Mouse (Mus musculus): ENCODE measurements around the gene Dip2b. TPM values are rescaled to one million over a fixed set of nuclear protein-coding genes. Genes with fewer than 3 reads are reported as not detected.
A peak's percentile ranks its signal among the peaks of the same experiment; 100 is the strongest.

The Dip2b gene
- polyA plus RNA-seq, 1 experiment: 9.3 TPM

DNA sequence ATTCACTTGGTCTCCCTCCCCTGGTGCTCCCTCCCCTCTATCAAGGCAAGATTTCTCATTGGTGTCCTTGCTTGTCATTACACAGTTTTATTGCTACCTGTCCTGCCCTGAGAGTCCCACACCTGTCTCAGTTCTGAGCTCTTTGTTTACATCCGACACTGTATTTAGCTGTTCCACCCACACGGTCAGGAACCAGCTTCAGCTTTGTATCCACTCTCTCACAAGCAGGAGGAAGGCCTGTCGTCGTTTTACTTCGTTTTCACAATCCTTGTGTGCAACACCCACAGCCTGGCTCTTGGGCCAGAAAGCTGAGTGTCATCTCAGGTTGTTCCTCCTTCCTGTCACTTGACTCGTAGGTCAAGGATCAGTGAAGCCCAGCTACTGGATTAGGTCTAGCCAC, 45.4 kb downstream of the Dip2b start:
- no peak for DNase-seq (ENCODE audit: low read depth)

DNA sequence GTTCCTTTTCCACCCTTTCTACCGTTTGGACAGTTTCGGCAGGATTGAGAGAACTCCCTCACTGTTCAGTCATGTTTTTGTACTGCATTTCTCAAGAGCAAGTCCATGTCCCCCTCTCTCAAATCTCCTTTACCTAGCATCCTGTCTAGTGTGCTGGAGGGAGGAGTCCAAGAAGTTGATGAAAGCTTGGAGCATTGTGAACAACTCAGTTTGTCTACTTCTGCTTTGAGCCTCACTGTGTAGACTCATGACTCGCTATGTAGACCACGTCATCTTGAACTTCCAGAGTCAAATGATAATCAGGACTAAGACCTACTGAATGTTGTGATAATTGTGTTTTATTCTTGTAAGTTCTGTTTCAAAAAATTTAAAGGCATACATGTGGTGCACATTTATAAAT, 46.4 kb downstream of the Dip2b start:
- DNase-seq (ENCODE audit: low read depth): no peak

GRCm38 (mm10) chr15:100088021-100088420, 49.6 kb downstream of the Dip2b start:
- DNase-seq (ENCODE audit: low read depth): no peak

DNA sequence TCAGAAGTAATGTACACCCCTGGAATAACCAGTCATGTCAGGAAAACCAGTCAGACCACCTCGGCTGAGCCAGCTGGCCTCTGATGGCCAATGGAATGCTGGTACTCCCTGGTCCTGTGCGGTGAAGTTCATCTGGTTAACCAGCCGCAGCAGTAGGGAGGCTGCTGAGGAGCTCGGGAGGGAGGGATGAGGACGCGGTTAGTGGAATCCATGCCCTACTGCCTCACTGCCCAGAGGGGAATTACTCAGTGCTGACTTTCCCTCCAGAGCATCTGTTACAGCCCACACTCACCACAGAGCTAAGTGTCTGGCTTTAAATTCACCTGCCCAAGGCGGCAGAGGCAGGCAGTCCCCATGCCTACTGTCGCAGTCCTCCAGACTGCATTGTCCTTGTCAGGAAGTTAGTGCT, 51.2 kb downstream of the Dip2b start:
- peak; percentile 95 for DNase-seq (ENCODE audit: low read depth)

DNA sequence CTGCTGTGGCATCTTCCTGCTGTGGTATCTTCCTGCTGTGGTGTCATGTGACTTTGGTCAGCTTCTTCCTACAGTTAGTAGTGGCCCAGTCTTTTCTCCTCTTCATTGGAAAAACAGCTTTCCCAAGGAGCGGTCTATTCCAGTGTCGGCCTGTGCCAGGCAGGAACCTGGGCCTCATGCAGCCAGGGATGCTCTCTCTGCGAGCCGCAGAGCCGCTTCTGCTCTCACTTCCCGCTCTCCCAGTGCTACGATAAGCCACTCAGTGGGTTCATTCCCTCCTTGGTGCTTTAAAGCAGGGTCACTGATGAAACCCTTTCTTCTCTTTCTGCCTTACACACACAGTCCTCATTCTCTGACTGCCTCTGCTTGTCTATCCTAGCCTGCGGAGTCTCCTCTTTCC, 53.4 kb downstream of the Dip2b start:
- no peak for DNase-seq (ENCODE audit: low read depth)

DNA sequence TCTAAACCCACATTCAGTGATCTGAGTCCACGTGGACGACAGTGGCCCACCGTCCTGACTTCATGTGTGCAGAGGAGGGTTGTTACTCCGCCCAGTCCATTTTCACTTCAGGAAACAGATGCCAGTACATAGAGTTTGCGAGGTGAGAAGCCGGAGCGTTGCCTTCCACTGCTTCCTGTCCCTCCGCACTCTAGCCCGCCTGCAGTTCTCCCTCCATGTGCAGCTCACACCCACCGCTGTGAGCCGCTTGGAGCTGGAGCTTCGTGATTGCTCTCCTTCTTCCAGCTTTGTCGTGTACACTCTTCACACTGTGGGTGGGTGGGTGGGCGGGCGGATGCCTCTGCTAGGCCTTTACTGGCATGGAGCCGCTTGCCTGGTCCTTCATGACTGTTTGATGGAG, 53.8 kb downstream of the Dip2b start:
- DNase-seq (ENCODE audit: low read depth): no peak

DNA sequence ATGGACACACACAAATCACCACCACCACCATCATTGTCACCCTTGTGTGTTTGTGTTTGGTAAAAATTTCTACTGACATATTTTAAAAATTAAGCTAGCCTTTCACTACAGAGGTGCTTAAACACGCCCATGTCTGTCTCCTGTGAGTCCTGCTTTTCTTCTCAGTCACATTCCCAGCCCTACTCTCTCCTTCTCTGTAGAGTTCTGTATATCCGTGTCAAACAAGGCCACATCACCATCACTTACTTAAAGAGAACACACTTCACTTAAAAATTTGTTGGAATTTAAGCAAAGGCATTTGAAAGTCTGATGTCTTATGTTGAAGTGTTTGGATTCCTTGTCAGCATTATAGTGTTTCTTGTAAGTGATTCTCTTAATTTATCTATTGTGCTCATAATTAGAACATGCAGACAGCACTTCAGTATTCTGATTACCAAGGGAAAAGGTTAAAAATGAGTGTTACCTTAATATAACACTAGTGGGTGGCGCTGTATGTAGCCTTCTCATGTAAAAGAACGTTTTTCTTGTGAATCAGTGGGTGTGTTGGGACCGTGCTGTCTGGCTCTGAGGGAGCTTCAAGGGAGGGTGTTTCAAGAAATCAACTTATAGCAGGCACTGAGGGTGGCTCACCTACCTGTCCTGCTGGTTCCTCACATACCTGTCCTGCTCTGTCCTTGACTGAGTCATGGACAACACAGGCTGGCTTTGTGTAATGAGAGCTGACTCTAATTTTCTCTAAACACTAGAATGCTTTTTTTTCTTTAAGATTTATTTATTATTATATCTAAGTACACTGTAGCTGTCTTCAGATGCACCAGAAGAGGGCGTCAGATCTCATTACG, 58.3 kb downstream of the Dip2b start:
- no peak for DNase-seq (ENCODE audit: low read depth)

GRCm38 (mm10) chr15:100100336-100100735, 61.9 kb downstream of the Dip2b start:
- DNase-seq (ENCODE audit: low read depth): no peak

- DNase-seq (ENCODE audit: low read depth): no peak
Measured at GRCm38 (mm10) chr15:100101206-100101605, 62.7 kb downstream of the Dip2b start.

GRCm38 (mm10) chr15:100104126-100104525, 65.7 kb downstream of the Dip2b start:
- no peak for DNase-seq (ENCODE audit: low read depth)

DNA sequence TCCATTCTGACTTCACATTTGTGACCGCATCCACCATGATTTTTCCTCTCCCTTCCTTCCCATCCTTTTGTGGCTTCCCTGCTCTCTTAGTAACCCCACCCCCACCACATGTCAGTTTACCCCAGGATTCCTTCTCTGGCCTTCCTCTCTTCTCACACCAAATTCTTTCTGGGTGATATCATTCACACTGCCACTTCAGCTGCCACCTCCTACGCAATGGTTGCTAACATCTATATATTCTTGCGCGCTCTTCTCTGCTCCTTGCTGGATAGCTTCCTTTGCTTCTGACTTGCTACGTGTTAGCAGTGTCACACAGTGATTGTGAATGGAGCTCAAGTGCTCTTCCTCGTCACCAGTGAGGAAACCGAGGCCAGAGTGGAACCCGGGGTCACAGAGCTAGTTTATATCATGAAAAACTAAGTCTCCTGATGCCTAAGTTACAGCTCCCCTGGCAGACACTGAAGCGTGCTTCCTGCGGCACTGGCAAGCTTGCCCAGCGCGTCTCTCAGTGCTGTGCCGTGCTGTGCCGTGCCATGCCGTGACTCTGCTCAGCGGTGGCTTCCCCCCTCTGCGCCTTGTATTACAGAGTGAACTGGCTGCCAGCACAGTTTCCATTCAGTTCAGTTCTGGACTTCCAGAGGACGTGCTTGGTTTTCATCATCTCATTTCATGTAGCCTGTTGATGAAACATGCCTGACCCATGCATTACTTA, 69.8 kb downstream of the Dip2b start:
- DNase-seq (ENCODE audit: low read depth): no peak

DNA sequence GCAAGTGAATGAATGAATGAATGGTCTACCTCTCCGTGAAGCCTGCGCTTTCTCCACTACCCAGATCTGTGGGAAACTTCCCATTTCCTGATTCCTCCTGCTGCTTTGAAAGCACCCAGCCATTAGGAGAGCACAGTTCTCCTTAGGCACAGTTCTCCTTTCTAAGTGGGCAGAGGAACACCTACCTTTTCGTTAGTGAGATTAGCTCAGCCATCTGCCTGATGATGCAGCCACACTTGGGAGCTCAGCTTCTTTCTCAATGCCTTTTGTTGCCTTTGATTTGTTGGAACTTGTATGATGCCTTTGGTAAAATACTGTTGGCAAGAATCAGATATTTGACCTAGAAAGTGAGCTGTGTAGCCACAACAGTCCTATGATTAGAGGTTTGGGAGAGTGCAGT, 71.5 kb downstream of the Dip2b start:
- DNase-seq (ENCODE audit: low read depth): peak; percentile 93

DNA sequence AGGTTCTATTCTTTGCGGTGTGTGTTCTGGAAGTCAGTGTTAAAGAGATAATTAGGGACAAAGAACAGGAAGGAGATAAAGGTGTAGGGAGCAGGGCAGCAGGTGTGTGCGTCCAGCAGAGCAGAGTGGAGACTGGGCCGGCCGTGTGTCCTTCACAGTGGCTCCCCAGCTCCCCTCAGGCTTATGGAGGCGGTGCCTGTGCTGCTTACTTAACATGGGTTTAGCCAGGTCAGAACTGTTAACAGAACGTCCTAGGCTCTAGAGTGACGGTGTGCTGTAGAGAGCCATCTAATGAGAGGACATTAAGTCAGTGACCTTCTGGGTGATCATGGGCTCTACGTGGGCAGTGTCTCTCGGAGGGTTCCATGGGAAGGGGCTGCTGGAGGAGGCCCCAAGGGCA, 73.4 kb downstream of the Dip2b start:
- no peak for DNase-seq (ENCODE audit: low read depth)

- no peak for DNase-seq (ENCODE audit: low read depth)
Measured at GRCm38 (mm10) chr15:100112309-100112966, 74.0 kb downstream of the Dip2b start.

GRCm38 (mm10) chr15:100113343-100114275, 75.1 kb downstream of the Dip2b start:
- no peak for DNase-seq (ENCODE audit: low read depth)

DNA sequence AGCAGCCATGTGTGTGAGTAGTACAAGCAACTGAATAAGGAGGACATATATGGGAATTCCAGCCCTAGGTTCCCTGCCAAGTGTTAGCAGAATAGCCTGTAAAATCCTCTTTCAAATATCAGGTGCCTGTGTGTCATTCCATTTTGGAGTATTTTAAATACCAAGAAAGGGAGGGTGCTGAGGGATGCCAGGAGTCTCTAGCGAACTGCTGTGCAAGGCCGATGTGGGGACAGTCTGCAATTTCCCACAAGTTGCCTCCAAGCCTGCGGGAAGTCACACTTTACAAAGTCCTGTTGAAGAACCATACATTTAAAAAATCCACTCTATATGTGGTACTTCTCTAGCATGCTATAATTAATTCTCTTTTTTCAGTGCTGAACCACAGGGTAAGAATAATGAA, 77.0 kb downstream of the Dip2b start:
- DNase-seq (ENCODE audit: low read depth): no peak

GRCm38 (mm10) chr15:100116325-100116724, 77.9 kb downstream of the Dip2b start:
- DNase-seq (ENCODE audit: low read depth): no peak

DNA sequence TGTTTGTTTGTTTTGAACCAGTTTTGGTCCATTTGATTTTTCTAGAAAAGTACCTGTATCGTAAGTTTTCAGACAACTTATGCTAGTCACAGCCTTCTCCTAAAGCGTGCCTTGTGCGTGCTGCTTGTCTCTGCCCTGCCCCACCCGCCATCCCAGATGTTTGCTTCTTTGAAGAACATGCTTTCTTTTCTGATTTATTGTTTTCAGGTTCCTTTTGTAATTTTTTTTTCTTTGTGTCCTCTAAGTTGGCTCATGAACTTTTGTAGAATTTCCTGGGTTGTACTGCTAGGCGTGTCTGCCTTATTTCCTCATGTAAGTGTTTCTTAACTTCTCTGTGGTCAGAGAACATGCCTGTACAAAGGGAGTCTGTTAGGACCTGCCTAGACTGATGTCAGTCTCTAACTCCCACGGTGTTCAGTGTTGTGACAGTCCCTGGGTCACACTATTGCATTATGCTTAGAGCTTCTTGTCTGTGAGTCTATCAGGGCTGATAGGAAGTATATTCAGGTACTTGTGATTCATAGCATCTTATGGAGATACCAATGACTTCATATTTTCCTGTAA, 80.8 kb downstream of the Dip2b start:
- DNase-seq (ENCODE audit: low read depth): peak; percentile 99

- no peak for DNase-seq (ENCODE audit: low read depth)
Measured at GRCm38 (mm10) chr15:100121437-100121836, 83.0 kb downstream of the Dip2b start.

- no peak for DNase-seq (ENCODE audit: low read depth)
Measured at GRCm38 (mm10) chr15:100123867-100124266, 85.4 kb downstream of the Dip2b start.

GRCm38 (mm10) chr15:100125245-100125644, 86.8 kb downstream of the Dip2b start:
- no peak for DNase-seq (ENCODE audit: low read depth)
